Mouse (Mus musculus): ENCODE measurements around the gene Olfr1245.
"Not testable (repeated sequence)": the region's sequence is repeated elsewhere in the genome, so short reads cannot be mapped to it uniquely, and the experiment has no call there.

Gene Olfr1245

GRCm38 (mm10) chr2:89578347-89578746, at the start of gene Olfr1245:
TSS of gene Olfr1245 (minus strand) at chr2:89578447.
- DNase-seq: no peak

- not testable (repeated sequence) for DNase-seq
Measured at GRCm38 (mm10) chr2:89618145-89618544, 39.9 kb upstream of the Olfr1245 start, which contains the start of gene Olfr1248. TSS of gene Olfr1248 (minus strand) at chr2:89618245.

DNA sequence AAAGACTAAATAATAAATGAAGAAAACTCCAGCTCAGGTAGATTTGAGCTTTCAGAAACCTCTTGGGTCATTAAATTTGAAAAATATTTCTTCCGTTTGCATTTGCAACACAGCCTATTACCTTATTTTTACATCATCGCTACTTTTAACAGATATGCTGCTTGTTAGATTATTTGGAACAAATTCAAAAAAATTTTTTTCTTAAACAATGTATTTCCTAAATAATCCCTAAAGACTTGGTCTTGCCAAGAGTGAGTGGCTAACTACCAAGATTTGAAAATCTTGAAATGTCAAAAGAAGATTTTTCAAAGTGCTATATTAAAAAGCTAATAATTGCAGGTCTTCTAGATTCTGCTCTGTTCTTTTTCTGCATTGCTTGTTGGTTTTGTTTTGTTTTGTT, 35.8 kb upstream of the Olfr1245 start, which contains the start of gene Olfr1247:
Gene Olfr1247, minus strand, starts transcription at position 101 of the 400 bp plus-strand sequence.
- DNase-seq: no peak

- no peak for DNase-seq
Measured at GRCm38 (mm10) chr2:89593057-89593456, 14.8 kb upstream of the Olfr1245 start, which contains the start of gene Olfr1246. TSS of gene Olfr1246 (minus strand) at chr2:89593157.

GRCm38 (mm10) chr2:89562706-89563105, 15.5 kb downstream of the Olfr1245 start:
- not testable (repeated sequence) for DNase-seq

GRCm38 (mm10) chr2:89544516-89544915, 33.7 kb downstream of the Olfr1245 start:
- DNase-seq: peak; percentile 2

DNA sequence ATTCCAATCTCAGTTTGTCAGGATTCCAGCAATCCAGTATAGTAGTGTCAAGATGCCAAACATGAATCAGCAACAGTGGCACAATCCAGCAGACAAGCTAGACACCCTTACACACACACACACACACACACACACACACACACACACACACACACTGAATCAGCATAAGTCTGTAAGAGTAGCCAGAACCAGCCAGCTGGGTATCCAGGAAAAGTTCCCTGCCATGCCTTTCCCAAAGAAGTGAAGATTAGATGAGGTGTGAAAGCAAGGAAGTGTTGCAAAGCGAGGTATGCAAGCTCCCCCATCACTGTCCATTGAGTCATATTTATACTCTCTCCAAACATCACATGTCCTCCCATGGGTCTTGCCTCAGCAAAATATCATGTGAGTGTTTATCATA, 38.3 kb downstream of the Olfr1245 start:
- DNase-seq: no peak

DNA sequence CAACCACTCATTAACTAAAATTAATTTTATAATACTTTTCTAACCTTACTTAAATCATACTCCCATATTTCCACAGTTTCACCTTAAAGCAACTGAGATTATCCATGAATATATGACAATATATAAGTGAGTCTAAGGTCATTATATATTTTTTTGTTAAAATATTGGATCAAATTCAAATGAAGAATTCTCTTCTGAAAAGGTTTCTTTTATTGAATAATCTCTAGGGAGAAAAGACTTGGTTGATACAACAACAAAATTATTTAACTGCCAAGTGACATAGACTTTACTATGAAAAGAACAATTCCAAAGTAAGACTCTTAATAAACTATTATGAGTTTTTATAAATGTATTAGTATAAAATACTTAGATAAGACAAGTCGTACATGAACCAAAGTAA, 46.9 kb downstream of the Olfr1245 start, which contains the start of gene Olfr1243:
Gene Olfr1243, minus strand, starts transcription at position 101 of the 400 bp plus-strand sequence.
- DNase-seq: no peak

All from embryo, embryonic 11 days (tissue).